Mouse (Mus musculus): ENCODE results near the gene Plcb1.

Gene Plcb1

GRCm38 (mm10) chr2:134785970-134786855 lies at the start of gene Plcb1:
TSS of gene Plcb1 (plus strand) at chr2:134786067.
- TF ChIP-seq GATA4 (IDR thresholded peaks at IDR 0.05; ENCODE audit: insufficient replicate concordance, low read length): peak; percentile 26; the same call in 1 of the 2 replicates

GRCm38 (mm10) chr2:134755537-134755936 lies 30.3 kb upstream of the Plcb1 start:
- TF ChIP-seq GATA4 (IDR thresholded peaks at IDR 0.05; ENCODE audit: insufficient replicate concordance, low read length): no peak

GRCm38 (mm10) chr2:134756086-134756485 lies 29.8 kb upstream of the Plcb1 start:
- peak; percentile 51; the same call in 1 of the 2 replicates for TF ChIP-seq GATA4 (IDR thresholded peaks at IDR 0.05; ENCODE audit: insufficient replicate concordance, low read length)

GRCm38 (mm10) chr2:134761029-134761428 lies 24.8 kb upstream of the Plcb1 start:
- TF ChIP-seq GATA4 (IDR thresholded peaks at IDR 0.05; ENCODE audit: insufficient replicate concordance, low read length): no peak

- TF ChIP-seq GATA4 (IDR thresholded peaks at IDR 0.05; ENCODE audit: insufficient replicate concordance, low read length): no peak
These were observed 22.4 kb upstream of the Plcb1 start for GRCm38 (mm10) chr2:134763406-134763990.

GRCm38 (mm10) chr2:134764506-134764905 lies 21.4 kb upstream of the Plcb1 start:
- no peak for TF ChIP-seq GATA4 (IDR thresholded peaks at IDR 0.05; ENCODE audit: insufficient replicate concordance, low read length)

- no peak for TF ChIP-seq GATA4 (IDR thresholded peaks at IDR 0.05; ENCODE audit: insufficient replicate concordance, low read length)
These were observed 6.0 kb upstream of the Plcb1 start for GRCm38 (mm10) chr2:134779826-134780225.

GRCm38 (mm10) chr2:134780316-134780715 lies 5.6 kb upstream of the Plcb1 start:
- no peak for TF ChIP-seq GATA4 (IDR thresholded peaks at IDR 0.05; ENCODE audit: insufficient replicate concordance, low read length)

GRCm38 (mm10) chr2:134786856-134787250 lies 986 bp downstream of the Plcb1 start:
- no peak for TF ChIP-seq GATA4 (IDR thresholded peaks at IDR 0.05; ENCODE audit: insufficient replicate concordance, low read length)

- no peak for TF ChIP-seq GATA4 (IDR thresholded peaks at IDR 0.05; ENCODE audit: insufficient replicate concordance, low read length)
These were observed 1.6 kb downstream of the Plcb1 start for GRCm38 (mm10) chr2:134787336-134788095.

GRCm38 (mm10) chr2:134792926-134793325 lies 7.1 kb downstream of the Plcb1 start:
- TF ChIP-seq GATA4 (IDR thresholded peaks at IDR 0.05; ENCODE audit: insufficient replicate concordance, low read length): no peak; the same call in 1 of the 2 replicates

GRCm38 (mm10) chr2:134800226-134800625 lies 14.4 kb downstream of the Plcb1 start:
- no peak for TF ChIP-seq GATA4 (IDR thresholded peaks at IDR 0.05; ENCODE audit: insufficient replicate concordance, low read length)

- no peak for TF ChIP-seq GATA4 (IDR thresholded peaks at IDR 0.05; ENCODE audit: insufficient replicate concordance, low read length)
These were observed 30.5 kb downstream of the Plcb1 start for GRCm38 (mm10) chr2:134816383-134816782.

GRCm38 (mm10) chr2:134817058-134817840 lies 31.4 kb downstream of the Plcb1 start:
- TF ChIP-seq GATA4 (IDR thresholded peaks at IDR 0.05; ENCODE audit: insufficient replicate concordance, low read length): no peak

- no peak for TF ChIP-seq GATA4 (IDR thresholded peaks at IDR 0.05; ENCODE audit: insufficient replicate concordance, low read length)
These were observed 35.3 kb downstream of the Plcb1 start for GRCm38 (mm10) chr2:134821176-134821575.
